Mouse (Mus musculus) thymus, postnatal 0 days (tissue): ENCODE data around the gene Spem2. TPM values are rescaled to one million over a fixed set of nuclear protein-coding genes. Genes with fewer than 3 reads are reported as not detected.
A peak's percentile ranks its signal among the peaks of the same experiment; 100 is the strongest.

Experiments
- DNase-seq: peaks from one replicate; pipeline ENCODE4 v3.0.0-alpha.2; 2015; ENCODE audit warnings: low spot score
- polyA plus RNA-seq: library from polyadenylated mRNA; unstranded; fragments of >200 nt; fragmentation: Nextera tagmentation; extraction: Ambion mirVana; gene quantifications from 2 replicates; pipeline ENCODE4 v1.2.1, GENCODE M21; 2015

Spem2 gene
- polyA plus RNA-seq, 1 experiment from 2014 or later, result not detected

GRCm38 (mm10) chr11:69800138-69800391, 18.2 kb downstream of the Spem2 start:
- no peak for DNase-seq

- no peak for DNase-seq
Observed at GRCm38 (mm10) chr11:69799394-69800137, 18.7 kb downstream of the Spem2 start.

- DNase-seq, result no peak
Observed at GRCm38 (mm10) chr11:69797924-69798323, 20.3 kb downstream of the Spem2 start.

GRCm38 (mm10) chr11:69795983-69796435, 22.3 kb downstream of the Spem2 start:
- DNase-seq, result no peak

GRCm38 (mm10) chr11:69795168-69795982, 22.9 kb downstream of the Spem2 start, which contains the start of gene Chrnb1:
TSS of gene Chrnb1 (minus strand) at chr11:69795943.
- peak; percentile 93 for DNase-seq

GRCm38 (mm10) chr11:69793429-69793828, 24.8 kb downstream of the Spem2 start:
- DNase-seq, result no peak

GRCm38 (mm10) chr11:69791420-69791819, 26.8 kb downstream of the Spem2 start:
- no peak for DNase-seq

- no peak for DNase-seq
Observed at GRCm38 (mm10) chr11:69789431-69789830, 28.8 kb downstream of the Spem2 start.

GRCm38 (mm10) chr11:69787306-69787705, 31.0 kb downstream of the Spem2 start:
- DNase-seq, result no peak

- DNase-seq, result no peak
Observed at GRCm38 (mm10) chr11:69784793-69785272, 33.4 kb downstream of the Spem2 start.

- DNase-seq, result no peak
Observed at GRCm38 (mm10) chr11:69781828-69782227, 36.4 kb downstream of the Spem2 start.

GRCm38 (mm10) chr11:69778985-69779384, 39.3 kb downstream of the Spem2 start:
- DNase-seq, result no peak

- no peak for DNase-seq
Observed at GRCm38 (mm10) chr11:69778258-69778982, 39.8 kb downstream of the Spem2 start.

- DNase-seq, result no peak
Observed at GRCm38 (mm10) chr11:69777504-69778257, 40.6 kb downstream of the Spem2 start.

- no peak for DNase-seq
Observed at GRCm38 (mm10) chr11:69776488-69776887, 41.8 kb downstream of the Spem2 start.

GRCm38 (mm10) chr11:69775716-69776115, 42.5 kb downstream of the Spem2 start:
- no peak for DNase-seq

- DNase-seq, result no peak
Observed at GRCm38 (mm10) chr11:69774961-69775360, 43.3 kb downstream of the Spem2 start.

- DNase-seq, result no peak
Observed at GRCm38 (mm10) chr11:69767625-69767909, 50.7 kb downstream of the Spem2 start.

- DNase-seq, result no peak
Observed at GRCm38 (mm10) chr11:69766872-69767624, 51.2 kb downstream of the Spem2 start.
